ENCODE assay signal across 8 mouse cellular contexts in the genomic region with DNA sequence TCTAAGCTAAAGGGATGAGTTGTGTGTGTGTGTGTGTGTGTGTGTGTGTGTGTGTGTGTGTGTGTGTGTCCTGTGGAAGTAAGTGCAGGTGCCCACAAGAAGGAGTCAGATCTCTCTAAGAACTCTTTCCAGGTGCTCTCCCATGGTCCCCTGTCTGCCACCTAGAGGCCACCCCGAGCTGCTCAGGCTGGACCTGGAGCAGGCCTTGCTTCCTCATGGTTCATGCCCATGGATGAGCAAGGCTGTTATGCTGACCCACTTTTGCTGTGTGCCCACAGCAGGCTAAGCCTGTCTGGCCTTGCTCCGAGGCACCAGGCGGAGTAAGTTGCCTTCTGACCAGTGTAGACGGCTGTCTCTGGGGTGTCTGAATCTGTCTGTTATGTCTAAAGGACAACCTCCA.
DNase-seq lines count a peak whose midpoint lies in the region; ATAC-seq lines count a peak whose summit lies in the region.

No protein-coding gene starts in this region.

- no peak for DNase-seq in cerebellum, postnatal 4 days (ENCODE audit: low spot score in 2 of 2)
- DNase-seq in right cerebral cortex, postnatal 4 days, result peak; percentile 8
- DNase-seq in right cerebral cortex, adult 2 months (ENCODE audit: low spot score in 2 of 2), result no peak
- DNase-seq in embryo, embryonic 11 days, result peak; percentile 33
- DNase-seq in lung, postnatal 36 days, result peak; percentile 48
- DNase-seq in adipocyte (ENCODE audit: low spot score), result no peak

- peak; percentile 65 for ATAC-seq in cerebellum, adult (ENCODE audit: insufficient number of reproducible peaks, low FRiP score, low TSS enrichment)
- no peak for ATAC-seq in monocyte, adult 5-6 weeks (replicated peaks; ENCODE audit: insufficient number of reproducible peaks, low FRiP score, low TSS enrichment, poor library complexity, severe bottlenecking)

Comparison
In these comparisons a context has a peak if more than half of its experiments do, and no peak if none do; other contexts are left out.
1. DNase-seq: peak in right cerebral cortex, postnatal 4 days (single experiment), embryo, embryonic 11 days (single experiment) and lung, postnatal 36 days (single experiment); none in cerebellum, postnatal 4 days (0 of 2), right cerebral cortex, adult 2 months (0 of 2) and adipocyte (single experiment).